Mouse (Mus musculus) retina, embryonic 14.5 days (tissue): ENCODE results near the gene Slc8a2.

ENCODE experiments used
- DNase-seq: peaks from one replicate; pipeline ENCODE4 v3.0.0-alpha.2; 2015; ENCODE audit warnings: low spot score

Gene Slc8a2

DNA sequence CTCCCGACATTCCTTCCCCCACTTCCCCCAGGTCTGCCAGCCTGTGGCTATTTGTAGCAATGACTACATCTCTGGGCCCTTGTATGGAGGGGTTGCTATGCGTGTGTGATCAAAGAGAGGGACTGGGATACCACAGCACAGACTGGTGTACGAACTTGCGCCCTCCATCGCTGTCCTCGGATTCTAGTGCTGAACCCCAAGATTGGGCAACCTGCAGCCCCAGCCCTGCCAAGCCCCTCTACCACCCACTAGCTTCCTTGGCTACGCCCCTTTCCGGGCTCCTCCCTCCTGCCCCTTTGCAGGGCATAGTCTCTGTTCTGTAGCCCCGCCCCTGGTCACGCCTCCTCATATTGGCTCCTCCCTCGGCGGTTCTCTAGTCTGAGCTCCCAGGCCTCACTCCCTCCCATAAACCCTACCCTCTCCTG lies at the start of gene Slc8a2:
Gene Slc8a2, plus strand, starts transcription at position 406 of the 425 bp plus-strand sequence.
- peak; percentile 93 for DNase-seq

DNA sequence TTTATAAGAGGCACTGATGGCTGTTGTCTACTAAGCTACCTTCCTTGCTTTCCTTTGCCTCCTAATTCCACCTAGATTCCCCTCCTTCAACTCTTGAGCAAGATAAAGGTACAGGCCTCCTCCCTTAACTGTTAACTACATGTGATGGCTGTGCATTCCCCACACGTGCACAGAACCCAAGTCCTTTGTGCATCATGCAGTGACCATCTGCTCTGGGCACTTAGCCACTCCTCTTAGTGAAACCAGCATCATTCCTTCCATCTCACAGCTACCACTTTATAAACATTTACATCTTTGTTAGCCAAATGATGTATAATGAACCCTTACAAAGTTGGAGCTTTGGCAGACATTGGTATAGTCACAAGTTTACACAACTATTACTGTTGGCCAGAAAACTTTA lies 49.7 kb upstream of the Slc8a2 start:
- DNase-seq = no peak

DNA sequence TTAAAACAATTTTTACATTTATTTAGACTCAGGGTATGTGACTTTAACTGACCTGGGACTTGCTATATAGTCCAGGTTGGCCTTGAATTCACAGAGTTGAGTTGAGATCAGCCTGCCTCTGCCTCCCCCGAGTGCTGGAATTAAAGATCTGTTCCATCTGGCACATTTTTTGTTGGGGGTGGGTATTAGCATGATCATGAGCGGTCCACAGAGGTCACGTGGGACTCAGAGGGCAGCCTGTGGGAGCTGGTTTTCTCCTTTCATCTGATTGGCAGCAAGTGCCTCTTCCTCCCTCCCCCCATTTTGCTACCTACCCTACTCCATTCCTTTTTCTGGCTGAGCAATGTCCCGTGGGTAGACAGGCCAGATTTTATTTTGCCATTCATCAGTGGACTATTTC lies 49.0 kb upstream of the Slc8a2 start:
- no peak for DNase-seq

DNA sequence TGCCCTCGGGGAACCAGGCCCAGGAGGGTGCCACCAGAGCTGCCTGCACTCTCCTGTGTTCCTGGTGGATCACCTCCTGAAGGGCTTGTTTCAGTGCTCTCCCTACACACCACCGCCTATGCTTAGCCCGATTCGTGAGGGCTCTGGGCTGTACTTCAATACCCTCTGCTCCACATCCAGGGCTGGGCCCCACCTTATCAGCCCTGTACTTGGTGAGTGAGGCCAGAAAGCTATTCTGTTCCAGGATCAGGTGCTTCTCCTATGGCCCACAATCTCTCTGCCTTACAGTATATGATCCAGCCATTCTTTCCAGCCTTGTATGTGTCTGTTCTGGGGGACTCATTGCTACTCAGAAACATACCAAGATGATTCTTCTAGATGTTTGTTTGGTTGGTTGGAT lies 46.3 kb upstream of the Slc8a2 start:
- DNase-seq = no peak

DNA sequence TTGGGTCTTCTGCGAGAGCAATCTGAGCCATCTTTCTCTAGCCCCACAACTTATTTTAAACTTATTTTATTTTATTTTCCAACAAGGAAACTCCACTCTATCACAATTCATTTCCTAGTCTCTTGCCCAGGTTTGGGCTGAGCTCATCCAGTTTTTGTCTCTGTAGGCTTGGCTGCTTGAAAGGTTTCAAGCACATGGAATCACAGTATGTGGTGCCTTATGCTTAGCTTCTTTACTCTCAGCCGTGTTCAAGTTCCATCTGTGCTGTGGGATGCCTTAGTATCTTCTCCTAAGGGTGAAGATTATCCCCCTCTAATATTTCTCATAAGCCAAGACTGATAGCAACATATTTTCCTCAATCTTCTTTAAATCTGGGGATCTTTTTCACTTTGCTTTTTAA lies 42.0 kb upstream of the Slc8a2 start:
- no peak for DNase-seq

DNA sequence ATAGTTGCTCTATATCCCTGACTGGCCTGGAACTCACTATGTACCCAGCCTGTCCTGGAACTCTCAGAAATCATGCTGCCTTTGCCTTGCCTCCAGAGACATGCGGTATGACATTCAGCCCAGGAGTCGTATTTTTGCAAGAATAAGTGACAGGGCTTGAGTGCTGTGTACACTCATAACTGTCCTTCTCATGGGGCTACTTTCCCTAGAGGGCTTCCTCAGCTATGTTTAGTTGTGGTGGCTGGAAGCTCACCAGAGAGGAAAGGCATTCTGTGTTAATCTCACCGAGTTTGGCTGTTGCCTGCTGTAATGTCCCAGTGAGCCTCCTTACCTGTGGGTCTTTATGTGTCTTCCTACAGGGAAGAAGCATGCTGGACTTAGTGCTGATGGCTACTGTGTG lies 35.0 kb upstream of the Slc8a2 start:
- DNase-seq = no peak

DNA sequence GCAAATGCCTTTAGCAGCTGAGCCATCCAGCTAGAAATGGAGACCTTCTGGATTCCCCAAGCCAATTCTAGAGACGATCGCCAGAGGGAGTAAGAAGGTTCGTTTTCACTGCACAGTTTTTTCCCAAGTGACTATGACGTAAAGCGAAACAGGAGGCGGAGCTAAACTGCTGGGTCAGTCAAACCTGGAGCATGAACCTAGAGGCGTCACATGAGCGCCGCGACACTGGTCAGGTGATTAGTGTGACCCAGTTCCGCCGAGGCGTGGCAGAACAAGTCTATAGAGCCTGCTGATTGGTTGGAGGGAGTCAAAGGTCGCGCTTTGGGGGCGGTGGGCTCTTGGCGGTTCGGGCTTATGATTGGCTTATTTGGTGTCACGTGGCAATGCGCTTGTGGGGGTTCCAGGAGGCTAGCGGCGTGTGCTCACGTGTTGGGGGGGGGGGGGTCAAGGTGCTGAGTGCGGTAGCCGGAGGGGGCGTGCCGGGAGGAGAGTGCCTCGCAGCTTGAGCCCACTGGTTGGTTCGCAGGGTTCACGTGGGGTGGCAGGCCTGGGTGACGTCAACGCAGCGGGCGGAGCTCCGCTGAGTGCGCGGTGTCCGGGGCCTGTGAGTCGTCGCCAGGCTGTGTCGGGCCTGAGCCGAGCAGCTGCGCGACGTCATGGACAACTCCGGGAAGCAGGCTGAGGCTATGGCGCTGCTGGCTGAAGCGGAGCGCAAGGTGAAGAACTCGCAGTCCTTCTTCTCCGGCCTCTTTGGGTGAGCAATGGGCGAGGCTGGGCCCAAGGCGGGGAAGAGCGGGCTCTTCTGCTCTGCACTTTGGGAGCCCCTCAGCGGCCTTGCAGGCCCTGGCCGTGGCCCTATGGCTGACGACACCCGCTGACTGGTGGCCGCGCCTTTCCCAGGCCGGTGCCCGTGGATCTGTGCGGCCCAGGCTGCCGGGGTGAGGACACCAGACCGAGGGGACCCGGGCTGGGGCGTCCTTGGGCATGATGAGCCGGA lies 31.3 kb upstream of the Slc8a2 start, which contains the start of gene Napa:
Gene Napa, plus strand, starts transcription at position 438 of the 997 bp plus-strand sequence.
- peak; percentile 99 for DNase-seq

DNA sequence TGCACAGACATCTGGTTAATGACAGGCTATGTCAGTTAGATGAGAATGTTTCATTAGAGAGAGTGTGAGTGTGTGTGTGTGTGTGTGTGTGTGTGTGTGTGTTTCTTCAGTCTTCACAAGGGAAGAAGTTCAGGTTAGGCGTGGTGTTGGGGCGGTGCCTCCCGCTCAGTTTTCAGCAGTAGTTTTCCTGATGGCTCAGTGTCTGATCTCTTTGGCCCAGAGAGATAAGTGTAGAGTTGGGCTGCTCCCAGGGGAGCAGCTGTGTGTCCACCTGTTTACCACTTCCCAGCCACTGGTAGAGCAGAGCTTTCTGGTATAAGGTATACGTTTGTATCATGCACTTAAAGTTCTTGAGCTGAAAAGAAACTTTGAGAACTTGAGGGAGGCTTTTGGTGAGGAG lies 29.7 kb upstream of the Slc8a2 start:
- DNase-seq = no peak

DNA sequence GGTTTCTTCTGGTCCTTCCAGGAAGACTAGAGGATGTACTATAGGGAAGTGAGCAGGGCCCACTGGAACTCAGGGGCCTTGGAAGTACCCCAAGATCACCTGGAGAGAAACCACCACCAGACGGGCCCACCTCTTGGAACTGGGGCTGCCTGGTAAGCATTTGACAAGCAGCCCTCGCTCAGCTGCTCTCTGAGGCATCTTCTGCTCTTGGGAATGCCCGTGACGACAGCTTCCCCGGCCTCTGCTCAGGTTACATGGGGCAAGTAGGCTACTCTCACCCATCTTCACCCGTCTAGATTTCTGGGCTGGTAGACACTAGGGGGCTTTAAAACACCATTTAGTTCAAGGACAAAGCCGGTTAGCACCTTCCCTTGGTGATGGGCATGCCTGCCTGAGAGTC lies 28.5 kb upstream of the Slc8a2 start:
- no peak for DNase-seq

DNA sequence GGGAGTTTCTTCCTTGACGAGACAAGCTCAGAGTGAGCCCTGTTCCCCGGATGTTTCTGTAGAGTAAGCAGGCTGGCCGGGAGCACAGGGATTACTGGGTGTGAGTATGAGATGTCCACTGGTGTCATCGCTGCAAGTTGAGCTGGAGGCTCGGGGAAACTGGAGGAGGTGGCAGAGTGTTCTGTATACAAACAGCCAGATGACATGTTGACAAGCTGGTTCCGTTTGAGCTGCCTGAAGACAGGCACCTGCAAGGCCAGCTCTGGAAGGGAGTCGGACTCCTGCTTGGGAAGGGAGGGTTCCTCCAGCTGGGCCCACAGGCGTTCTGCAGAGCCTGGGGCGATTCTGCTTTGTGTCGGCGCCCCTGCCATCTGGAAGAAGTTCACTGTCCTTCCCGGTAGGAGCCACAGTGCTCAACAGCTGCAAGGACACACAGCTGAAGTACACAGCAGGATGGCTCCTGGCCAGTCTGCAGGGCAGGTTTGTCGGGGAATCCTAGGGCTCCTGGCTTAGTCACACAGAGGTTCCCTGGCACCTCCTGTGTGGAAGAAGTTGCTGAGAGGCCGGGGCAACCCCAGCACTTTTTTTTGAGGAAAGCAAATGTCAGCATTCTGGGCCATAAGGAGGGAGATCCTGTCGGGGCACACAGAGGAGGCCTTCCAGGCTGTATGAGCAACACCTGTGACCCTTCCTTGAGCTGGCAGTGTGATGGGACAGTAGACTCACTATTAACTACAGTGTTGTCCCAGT lies 27.7 kb upstream of the Slc8a2 start:
- DNase-seq = no peak

DNA sequence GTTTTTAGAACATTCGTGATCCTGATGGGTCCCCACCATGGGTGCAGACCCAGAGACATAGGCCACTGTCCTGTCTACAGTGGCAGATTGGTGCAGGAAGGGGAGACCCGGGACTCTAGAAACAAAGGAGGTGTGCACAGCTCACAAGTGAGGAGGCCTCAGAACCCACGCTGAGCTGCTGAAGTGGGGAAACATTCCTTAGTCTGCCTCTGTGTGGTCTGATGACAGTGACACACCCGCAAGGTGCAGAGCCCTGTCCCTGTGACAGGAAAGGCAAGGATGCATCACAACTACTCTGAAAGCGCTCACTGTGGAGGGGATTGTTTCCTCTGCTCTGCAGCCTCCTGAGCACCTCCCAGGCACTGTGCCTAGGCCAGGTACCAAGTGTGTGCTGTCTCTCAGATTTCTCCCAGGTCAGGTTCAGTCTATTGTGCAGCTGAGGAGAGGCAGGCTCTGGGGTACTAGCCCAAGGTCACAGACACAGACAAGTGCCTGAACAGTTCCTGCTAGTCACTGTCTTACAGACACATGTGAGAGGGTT lies 26.9 kb upstream of the Slc8a2 start:
- no peak for DNase-seq

DNA sequence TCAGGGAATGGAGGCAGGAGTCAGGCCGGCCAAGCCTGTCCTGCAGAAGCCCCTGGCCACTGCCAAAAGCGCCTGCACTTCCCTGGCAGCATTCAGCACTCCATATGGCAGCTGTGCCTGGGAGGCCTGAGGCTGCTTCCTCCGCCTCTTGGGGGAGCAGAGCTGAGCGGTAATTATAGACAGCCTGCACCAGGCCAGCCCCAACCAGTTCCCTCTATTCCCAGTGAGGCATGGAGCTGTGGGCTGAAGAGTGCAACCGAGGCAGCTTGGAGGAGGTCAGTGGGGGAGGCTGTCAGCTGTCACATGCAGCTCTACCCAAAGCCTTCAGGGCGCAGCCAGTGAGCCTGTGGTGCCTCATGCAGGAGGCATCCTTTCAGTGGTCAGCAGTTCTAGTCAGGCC lies 25.9 kb upstream of the Slc8a2 start:
- DNase-seq = peak; percentile 12

DNA sequence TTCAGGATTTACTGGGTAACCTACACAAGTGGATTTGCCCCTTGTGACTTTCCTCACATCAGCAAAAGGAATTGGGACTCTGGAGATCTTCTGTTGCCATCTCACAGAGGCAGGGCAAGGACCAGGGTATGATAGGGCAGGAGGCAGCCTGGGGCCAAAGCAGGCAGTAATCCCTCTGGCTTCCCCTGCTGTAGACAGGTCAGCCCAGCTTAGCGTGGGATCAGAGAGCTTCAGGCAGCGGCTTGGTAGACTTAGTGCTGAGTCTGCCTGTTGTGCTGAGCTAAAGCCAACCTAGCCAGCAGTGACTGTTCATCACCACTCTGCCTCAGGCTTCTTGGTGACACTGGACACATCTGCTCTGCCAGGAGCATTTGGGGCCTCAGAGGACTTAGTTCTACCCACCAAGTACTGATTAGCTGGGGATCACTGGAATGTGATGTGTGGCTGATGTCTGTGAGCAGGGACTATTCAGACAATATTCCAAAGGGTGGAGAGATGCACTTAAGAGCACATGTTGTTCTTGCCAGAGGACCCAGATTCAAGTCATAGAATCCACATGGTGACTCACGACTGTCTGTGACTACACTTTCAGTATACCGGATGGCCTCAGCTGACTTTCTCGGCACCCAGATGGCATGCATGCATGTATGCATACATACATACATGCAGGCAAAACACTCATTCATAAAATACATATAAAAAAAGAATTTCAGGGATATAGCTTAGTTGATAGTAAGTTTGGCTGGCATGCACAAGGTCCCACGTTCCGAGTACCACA lies 24.8 kb upstream of the Slc8a2 start:
- DNase-seq = peak; percentile 6

DNA sequence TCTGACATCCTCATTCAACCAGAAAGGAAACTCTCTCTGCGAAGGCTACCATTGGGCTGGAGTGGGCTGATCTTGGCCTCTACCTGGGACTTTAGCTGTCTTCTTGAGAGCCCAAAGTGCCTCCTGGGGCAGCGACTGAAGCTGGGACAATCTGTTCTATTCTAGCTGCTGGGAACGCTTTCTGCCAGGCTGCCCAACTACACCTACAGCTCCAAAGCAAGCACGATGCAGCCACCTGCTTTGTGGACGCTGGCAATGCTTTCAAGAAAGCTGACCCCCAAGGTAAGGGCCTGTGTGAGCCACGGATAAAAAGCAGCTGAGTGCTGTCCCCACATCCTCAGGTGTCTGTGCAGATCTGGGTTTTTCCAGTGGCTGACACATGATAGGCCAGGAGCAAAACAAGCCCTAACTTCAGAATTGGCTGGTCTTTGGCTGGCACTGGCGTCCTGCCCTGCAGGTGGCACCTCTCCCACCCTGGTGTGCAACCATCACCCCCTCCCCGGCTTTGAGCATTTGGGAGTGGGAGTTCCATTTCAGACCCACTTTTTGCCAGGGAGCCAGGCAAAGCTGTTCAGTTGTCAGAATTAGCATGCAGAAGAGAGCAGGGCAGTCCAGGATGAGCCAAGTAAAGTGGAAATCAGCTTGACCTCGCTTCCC lies 20.6 kb upstream of the Slc8a2 start:
- DNase-seq = no peak

DNA sequence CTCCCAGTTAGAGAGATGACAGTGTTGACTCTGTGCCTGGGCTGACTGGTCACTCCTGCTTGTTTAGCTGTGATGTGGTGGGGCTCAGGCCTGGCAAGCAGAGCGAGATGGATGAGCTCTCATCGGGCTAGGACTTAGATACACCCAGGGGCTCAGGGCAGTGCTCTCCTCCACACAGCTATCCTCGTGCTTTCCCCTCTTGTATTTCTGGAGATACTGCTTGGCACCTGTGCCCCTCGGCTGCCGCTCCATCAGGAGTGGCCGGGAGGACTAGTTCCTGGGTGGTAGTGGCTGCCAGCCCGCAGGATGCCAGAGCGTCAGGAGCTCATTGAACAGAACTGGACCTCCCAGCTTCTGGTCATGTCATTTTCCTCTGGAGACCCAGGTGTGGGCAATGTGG lies 19.5 kb upstream of the Slc8a2 start:
- no peak for DNase-seq

DNA sequence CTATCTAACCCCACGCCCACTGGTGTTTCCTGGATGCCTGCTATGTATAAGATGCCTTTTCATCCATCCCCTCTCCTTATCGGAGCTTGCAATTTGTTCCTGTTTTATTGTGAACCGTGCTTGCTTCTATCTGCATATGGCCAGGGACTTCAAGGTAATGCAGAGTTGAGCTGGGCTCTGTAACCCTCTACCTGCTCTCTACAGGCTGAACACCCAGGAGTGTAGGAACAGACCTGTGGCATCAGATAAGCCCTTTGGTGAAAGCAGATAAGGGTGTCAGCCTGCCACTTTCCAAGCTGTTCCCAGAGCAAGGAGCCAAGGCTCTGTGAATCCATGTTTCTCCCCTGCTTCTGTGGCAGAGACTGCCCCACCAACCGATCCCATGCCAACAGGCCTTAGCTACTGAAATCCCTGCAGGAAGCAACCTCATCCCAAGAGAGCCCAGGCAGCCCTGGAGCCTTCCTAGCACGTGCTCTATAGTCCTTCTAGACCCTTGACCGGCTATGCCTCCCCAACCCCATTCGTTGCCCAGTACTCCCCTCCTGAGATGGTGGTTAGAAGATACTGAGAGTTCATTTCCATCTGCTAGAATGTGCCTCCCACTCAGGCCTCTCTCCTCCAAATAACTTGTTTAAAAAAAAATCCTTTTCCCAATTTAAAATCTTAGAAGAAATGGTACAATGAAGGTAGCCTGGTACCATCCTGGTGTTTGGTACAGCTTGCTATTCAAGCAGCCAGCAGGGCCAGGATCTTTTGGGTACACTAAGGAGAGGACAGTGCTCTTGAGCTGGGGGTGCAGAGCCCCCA lies 18.1 kb upstream of the Slc8a2 start:
- DNase-seq = no peak

DNA sequence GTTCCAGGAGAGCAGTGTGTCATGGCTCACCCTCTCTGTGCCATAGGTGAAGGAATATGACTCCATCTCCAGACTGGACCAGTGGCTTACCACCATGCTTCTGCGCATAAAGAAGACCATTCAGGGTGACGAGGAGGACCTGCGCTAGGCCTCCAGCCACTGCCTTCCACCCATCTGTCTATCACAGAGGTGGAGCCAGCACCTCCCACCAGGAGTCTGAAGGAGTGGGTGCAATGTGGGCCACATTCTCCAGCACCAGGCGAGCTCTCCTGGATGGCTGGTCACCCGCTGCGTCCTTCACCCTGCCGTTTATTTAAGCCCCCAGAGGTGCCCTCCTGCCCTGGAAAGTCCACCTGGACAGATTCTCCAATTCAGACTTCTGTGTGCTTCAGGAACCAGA lies 13.2 kb upstream of the Slc8a2 start:
- DNase-seq = no peak

DNA sequence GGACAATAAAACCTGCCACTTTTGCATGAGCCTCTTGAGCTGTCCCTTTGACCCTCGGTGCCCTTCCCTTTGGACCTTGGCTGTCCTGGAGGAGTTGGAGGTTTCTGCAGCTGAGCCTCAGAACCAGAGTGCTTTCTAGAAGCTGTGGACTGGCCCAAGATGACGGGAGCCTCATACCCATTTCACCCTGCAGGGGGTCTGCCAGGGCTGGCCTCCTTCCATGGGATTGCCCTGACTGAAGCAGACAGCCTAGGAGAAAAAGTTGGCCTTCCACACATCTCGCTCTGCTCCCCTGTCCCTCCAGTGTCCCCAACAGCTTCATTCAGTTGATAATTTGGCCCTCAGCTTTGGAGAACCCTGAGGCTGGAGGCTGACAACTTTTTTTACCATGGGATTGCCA lies 12.5 kb upstream of the Slc8a2 start:
- no peak for DNase-seq

DNA sequence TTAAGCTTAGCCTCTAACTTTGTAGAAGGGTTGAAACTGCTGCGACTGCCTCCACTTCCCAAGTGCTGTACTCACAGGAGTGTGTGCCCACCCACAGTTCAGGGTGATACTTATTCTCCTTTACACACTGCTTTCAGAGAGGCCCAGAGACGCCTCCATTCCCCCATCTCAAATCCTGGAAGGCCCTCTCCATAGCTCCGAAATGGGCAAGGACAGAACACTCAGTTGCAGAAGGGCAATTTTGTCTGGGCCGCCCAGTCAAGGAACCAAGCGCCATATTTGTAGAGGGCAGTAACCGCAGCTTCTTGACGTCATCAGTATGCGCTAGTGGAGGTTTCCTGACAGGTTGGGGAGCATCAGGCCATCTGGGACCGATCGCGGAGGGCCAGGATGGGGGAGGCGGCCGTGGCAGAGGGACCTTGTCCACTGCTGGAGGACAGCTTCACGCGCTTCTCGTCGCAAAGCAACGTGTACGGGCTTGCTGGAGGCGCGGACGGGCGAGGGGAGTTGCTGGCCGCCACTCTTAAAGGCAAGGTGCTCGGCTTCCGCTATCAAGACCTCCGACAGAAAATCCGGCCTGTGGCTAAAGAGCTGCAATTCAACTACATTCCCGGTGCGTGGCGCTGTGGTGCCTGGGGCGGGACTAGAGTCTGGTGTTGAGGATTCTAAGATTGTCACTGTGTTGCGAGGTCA lies 9.9 kb upstream of the Slc8a2 start, which contains the start of gene Kptn:
Gene Kptn, plus strand, starts transcription at position 327 of the 693 bp plus-strand sequence.
- DNase-seq = peak; percentile 95

DNA sequence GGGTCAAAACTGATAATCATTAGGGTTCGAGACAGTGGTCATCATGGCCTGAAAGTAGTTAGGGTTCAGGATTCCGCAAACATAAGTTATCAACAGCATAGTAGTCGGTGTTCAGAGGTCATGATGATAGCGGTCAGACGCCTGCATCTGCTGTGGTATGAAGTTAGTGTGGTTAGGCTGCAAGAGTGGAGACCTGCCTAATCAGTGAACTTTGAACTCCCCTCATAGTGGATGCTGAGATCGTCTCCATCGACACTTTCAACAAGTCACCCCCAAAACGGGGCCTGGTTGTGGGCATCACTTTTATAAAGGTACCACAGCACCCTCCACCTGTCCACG lies 9.4 kb upstream of the Slc8a2 start:
- no peak for DNase-seq
